Mouse (Mus musculus) bone marrow macrophage, adult 2 months (primary cell): ENCODE measurements at regions not wholly inside any gene's neighbourhood (a gene's known extent, or its start where the extent isn't known, plus 50 kb on each side); places are given as distances from the start of the nearest gene placed in this dataset.

Experiments
- CTCF ChIP-seq: IDR thresholded peaks from 2 replicates; pipeline ENCODE4 v1.5.1; 2012; ENCODE audit warnings: low read depth, mild to moderate bottlenecking, low read length, moderate library complexity
- POLR2A ChIP-seq: IDR thresholded peaks from 2 replicates; pipeline ENCODE4 v1.6.1; 2012; ENCODE audit warnings: mild to moderate bottlenecking, low read depth, low read length, borderline replicate concordance

GRCm38 (mm10) chr17:49275421-49275820 is 152.7 kb upstream of the Mocs1 start:
- no peak for TF ChIP-seq CTCF
- no peak for TF ChIP-seq POLR2A
